Mouse (Mus musculus) heart, embryonic 16.5 days (tissue): ENCODE results near the gene Gapdhs. TPM values are rescaled to one million over a fixed set of nuclear protein-coding genes. Genes with fewer than 3 reads are reported as not detected.
A peak's percentile ranks its signal among the peaks of the same experiment; 100 is the strongest.

ENCODE experiments used
- ATAC-seq: fragments of 200-750 bp; cut with Nextera tagmentation; replicated peaks from 2 replicates; pipeline ENCODE4 v1.8.0; 2017; ENCODE audit warnings: moderate number of reproducible peaks; ENCODE audit not compliant: insufficient read depth, low FRiP score; ENCODE audit errors: extremely low read depth
- H3K27ac ChIP-seq: fragments of 300-500 bp; sonication (generic); 2 replicates; pipeline ENCODE4 v1.5.1; 2014; ENCODE audit warnings: mild to moderate bottlenecking, low read length, control low read depth, moderate library complexity
- H3K27me3 ChIP-seq: fragments of 300-500 bp; sonication (generic); 2 replicates; pipeline ENCODE4 v1.6.1; 2014; ENCODE audit warnings: low read length, mixed read lengths; ENCODE audit not compliant: control insufficient read depth, insufficient read depth
- H3K36me3 ChIP-seq: fragments of 300-500 bp; sonication (generic); 2 replicates; pipeline ENCODE4 v1.6.1; 2014; ENCODE audit not compliant: control insufficient read depth, insufficient read depth
- H3K4me1 ChIP-seq: fragments of 300-500 bp; sonication (generic); 2 replicates; pipeline ENCODE4 v1.6.1; 2014; ENCODE audit warnings: low read length, mixed read lengths; ENCODE audit not compliant: control insufficient read depth, insufficient read depth
- H3K4me2 ChIP-seq: fragments of 300-500 bp; sonication (generic); 2 replicates; pipeline ENCODE4 v1.6.1; 2014; ENCODE audit warnings: low read depth, mild to moderate bottlenecking, control low read depth, low read length
- H3K4me3 ChIP-seq: fragments of 300-500 bp; sonication (generic); 2 replicates; pipeline ENCODE4 v1.5.1; 2014; ENCODE audit warnings: mild to moderate bottlenecking, control low read depth, low read length
- H3K9ac ChIP-seq: fragments of 300-500 bp; sonication (generic); 2 replicates; pipeline ENCODE4 v1.6.1; 2014; ENCODE audit warnings: low read length, control low read depth
- H3K9me3 ChIP-seq: fragments of 300-500 bp; sonication (generic); replicated peaks from 2 replicates; pipeline ENCODE4 v1.6.1; 2016; ENCODE audit warnings: low read length; ENCODE audit not compliant: control insufficient read depth
- WGBS: fragments of 180-500 bp; shearing (Covaris S2); extraction: QIAGEN DNeasy Blood & Tissue Kit; methylation state at CpG from one replicate; pipeline ENCODE4 v1.1.7; 2014; 5-methylcytosine and 5-hydroxymethylcytosine counted together
- polyA plus RNA-seq: library from polyadenylated mRNA; unstranded; fragments of >200 nt; fragmentation: Nextera tagmentation; extraction: Ambion mirVana; gene quantifications from 2 replicates; pipeline ENCODE4 v1.2.1, GENCODE M21; 2015

The Gapdhs gene
- polyA plus RNA-seq, 1 experiment from 2014 or later = 0.47 TPM

- peaks cover 11% of the 10 kb centered on the region for H3K4me1 ChIP-seq
- no peaks in the 10 kb centered on the region for H3K27me3 ChIP-seq
- no peak for ATAC-seq
- H3K9me3 ChIP-seq = no peaks in the 10 kb centered on the region
- no peak overlapping the region for H3K9ac ChIP-seq
- H3K36me3 ChIP-seq = no peaks in the 10 kb centered on the region
- no peak overlapping the region for H3K4me2 ChIP-seq
- WGBS = 58% methylated on average over 1 of the region's 1 CpGs
- H3K27ac ChIP-seq = no peak overlapping the region
- no peak overlapping the region for H3K4me3 ChIP-seq
These were observed 36.0 kb downstream of the Gapdhs start for GRCm38 (mm10) chr7:30707441-30707840.

DNA sequence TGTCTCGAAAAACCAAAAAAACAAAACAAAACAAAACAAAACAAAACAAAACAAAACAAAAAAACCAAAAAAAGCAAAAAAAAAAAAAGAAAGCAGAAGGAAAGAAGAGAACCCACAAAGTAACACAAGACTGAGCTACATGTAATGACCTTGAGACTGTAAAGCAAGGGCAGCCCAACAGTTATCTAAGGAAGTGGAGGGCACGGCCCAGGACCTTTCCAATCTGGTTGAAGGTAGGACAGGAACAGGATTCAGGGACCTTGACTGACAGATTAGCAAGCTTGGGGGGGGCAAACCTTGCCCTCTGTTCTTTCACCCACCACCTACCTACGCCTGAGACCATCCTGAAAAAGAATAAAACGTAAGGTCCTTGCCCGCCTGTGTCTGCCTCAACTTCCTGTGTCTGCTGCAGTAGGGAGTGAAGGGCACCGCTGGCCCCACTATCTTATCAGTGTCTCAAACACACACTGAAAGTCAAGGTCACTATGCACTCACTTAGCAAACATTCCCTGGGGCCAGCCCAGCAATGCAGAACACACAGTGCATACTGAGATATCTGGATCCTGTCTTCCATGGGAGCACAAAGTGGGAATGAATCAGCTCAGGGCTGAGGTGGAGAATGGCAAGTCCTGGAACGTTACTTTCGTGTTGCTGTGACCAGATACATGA, 37.1 kb downstream of the Gapdhs start:
- peak overlapping the region; percentile 12; the same call in 1 of the 2 replicates for H3K4me2 ChIP-seq
- no peaks in the 10 kb centered on the region for H3K36me3 ChIP-seq
- peak overlapping the region; percentile 82 for H3K27ac ChIP-seq
- H3K4me3 ChIP-seq = no peak overlapping the region
- peaks cover 11% of the 10 kb centered on the region for H3K4me1 ChIP-seq
- H3K9ac ChIP-seq = peak overlapping the region; percentile 52; the same call in 1 of the 2 replicates
- H3K9me3 ChIP-seq = no peaks in the 10 kb centered on the region
- no peaks in the 10 kb centered on the region for H3K27me3 ChIP-seq
- WGBS = 28% methylated on average over 8 of the region's 8 CpGs
- ATAC-seq = peak; percentile 89

DNA sequence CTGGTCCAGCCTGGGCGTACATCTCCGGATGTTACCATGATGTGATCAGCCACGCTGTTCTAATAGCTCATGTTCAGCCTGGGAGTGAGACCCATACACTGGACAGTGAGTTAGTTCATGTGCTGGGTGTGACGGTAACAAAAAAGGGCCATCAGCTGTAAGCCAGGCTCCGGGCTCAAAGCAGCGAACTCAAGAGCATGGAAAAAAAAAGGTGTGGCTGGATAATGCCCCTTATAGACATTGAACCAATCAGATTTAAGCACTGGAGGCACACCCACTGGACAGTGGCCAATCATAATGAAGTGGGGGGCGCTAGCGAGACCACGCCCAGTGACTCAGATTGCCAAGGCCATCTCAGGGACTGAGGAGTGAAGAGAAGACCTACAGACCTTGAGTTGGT, 44.9 kb downstream of the Gapdhs start, which contains the start of gene 2200002J24Rik:
Gene 2200002J24Rik (plus strand): TSS at position 338 of the 400 bp plus-strand sequence.
- ATAC-seq = peak; percentile 32; the same call in 1 of the 2 replicates
- H3K27ac ChIP-seq = no peak within 1 kb of the TSS
- H3K9me3 ChIP-seq = no peaks in the 10 kb centered on the region
- H3K9ac ChIP-seq = no peak within 1 kb of the TSS
- H3K4me3 ChIP-seq = no peak within 1 kb of the TSS
- 40% methylated on average over 9 of the region's 9 CpGs for WGBS
- no peaks in the 10 kb centered on the region for H3K36me3 ChIP-seq
- no peaks in the 10 kb centered on the region for H3K27me3 ChIP-seq
- peaks cover 4% of the 10 kb centered on the region for H3K4me1 ChIP-seq
- H3K4me2 ChIP-seq = no peak within 1 kb of the TSS

GRCm38 (mm10) chr7:30698101-30698500, 45.4 kb downstream of the Gapdhs start:
- H3K9me3 ChIP-seq = no peaks in the 10 kb centered on the region
- ATAC-seq = no peak
- no peak overlapping the region for H3K27ac ChIP-seq

DNA sequence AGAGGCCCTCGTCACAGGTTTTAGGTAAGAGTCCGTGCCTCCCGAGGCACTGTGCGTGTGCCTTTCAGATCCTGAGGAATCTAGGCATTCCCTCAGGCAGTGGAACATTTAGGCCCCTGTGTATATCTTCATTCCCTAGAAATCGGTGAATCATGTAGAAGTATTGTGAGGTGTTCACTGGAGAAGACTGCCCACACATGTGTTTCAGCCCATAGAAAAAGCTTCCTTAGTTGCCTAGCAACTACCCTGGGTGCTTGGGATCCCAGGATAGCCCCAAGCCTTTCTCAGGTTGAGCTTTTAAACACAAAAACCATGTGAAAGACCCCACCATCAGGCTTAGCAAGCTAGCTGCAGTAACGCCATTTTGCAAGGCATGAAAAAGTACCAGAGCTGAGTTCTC, 55.2 kb downstream of the Gapdhs start:
- H3K9me3 ChIP-seq = no peaks in the 10 kb centered on the region
- 76% methylated on average over 6 of the region's 6 CpGs for WGBS
- no peak for ATAC-seq
- no peak overlapping the region for H3K27ac ChIP-seq
- H3K4me3 ChIP-seq = no peak overlapping the region
- no peaks in the 10 kb centered on the region for H3K36me3 ChIP-seq
- no peak overlapping the region for H3K4me2 ChIP-seq
- H3K27me3 ChIP-seq = 0 out of 2 replicates have a peak, but pooled peaks cover 2% of the 10 kb centered on the region
- H3K4me1 ChIP-seq = no peaks in the 10 kb centered on the region
- H3K9ac ChIP-seq = no peak overlapping the region

More at GRCm38 (mm10) chr7:30698101-30698500, 45.4 kb downstream of the Gapdhs start:
- Histone ChIP-seq H3K9ac (no peak overlapping the region), H3K36me3 (no peaks in the 10 kb centered on the region), H3K27me3 (no peaks in the 10 kb centered on the region), H3K4me1 (peaks cover 4% of the 10 kb centered on the region), H3K4me2 (no peak overlapping the region), H3K4me3 (no peak overlapping the region)
- WGBS = 51% methylated on average over 5 of the region's 5 CpGs

DNA sequence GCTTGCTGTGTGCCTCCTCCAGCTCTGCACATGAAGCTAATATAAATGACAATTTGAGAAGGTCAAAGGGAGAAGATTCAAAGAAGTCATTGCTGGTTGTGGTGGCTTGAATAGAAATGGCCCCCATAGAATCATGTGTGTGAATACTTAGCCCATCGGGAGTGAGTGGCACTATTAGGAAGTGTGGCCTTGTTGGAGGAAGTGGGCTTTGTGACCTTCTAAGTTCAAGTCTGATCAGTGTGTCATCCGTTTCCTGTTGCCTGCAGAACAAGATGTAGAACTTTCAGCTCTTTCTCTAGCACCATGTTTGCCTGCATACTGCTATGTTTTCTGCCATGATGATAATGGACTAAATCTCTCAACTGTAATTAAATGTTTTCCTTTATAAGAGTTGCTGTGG, 60.1 kb downstream of the Gapdhs start:
- 57% methylated on average over 2 of the region's 2 CpGs for WGBS
- Histone ChIP-seq H3K36me3 (no peaks in the 10 kb centered on the region), H3K27me3 (0 out of 2 replicates have a peak, but pooled peaks cover 2% of the 10 kb centered on the region), H3K4me3 (no peak overlapping the region), H3K9me3 (no peaks in the 10 kb centered on the region), H3K4me2 (no peak overlapping the region), H3K4me1 (0 out of 2 replicates have a peak, but pooled peaks cover 6% of the 10 kb centered on the region), H3K9ac (no peak overlapping the region), H3K27ac (no peak overlapping the region)
- ATAC-seq = no peak

GRCm38 (mm10) chr7:30681897-30682296, 61.6 kb downstream of the Gapdhs start:
- Histone ChIP-seq H3K9me3 (0 out of 2 replicates have a peak, but pooled peaks cover 2% of the 10 kb centered on the region), H3K4me2 (no peak overlapping the region), H3K36me3 (no peaks in the 10 kb centered on the region), H3K4me1 (0 out of 2 replicates have a peak, but pooled peaks cover 6% of the 10 kb centered on the region), H3K4me3 (no peak overlapping the region), H3K27me3 (no peaks in the 10 kb centered on the region), H3K27ac (no peak overlapping the region), H3K9ac (no peak overlapping the region)
- ATAC-seq = no peak
- WGBS = 40% methylated on average over 5 of the region's 5 CpGs

Other genes starting within 250 kb of the Gapdhs start
- gene Arhgap33, start 208.6 kb downstream of the Gapdhs start, polyA plus RNA-seq = 7.3 and 8.2 TPM in 2 replicates
- gene Hspb6, start 191.5 kb downstream of the Gapdhs start, polyA plus RNA-seq = 204 and 205 TPM in 2 replicates
- gene Proser3, start 191.4 kb downstream of the Gapdhs start, polyA plus RNA-seq = 6.6 and 8.4 TPM in 2 replicates
- 33.6 and 40.1 TPM in 2 replicates for gene Lin37, start 183.8 kb downstream of the Gapdhs start, polyA plus RNA-seq
- 102 and 104 TPM in 2 replicates for gene U2af1l4, start 180.4 kb downstream of the Gapdhs start, polyA plus RNA-seq
- gene Gm49396, start 180.3 kb downstream of the Gapdhs start, polyA plus RNA-seq = 11.4 and 12.0 TPM in 2 replicates
- 111 and 123 TPM in 2 replicates for gene Psenen, start 180.1 kb downstream of the Gapdhs start, polyA plus RNA-seq
- 3.9 and 5.3 TPM in 2 replicates for gene Igflr1, start 178.3 kb downstream of the Gapdhs start, polyA plus RNA-seq
- 4.2 TPM in 2 replicates for gene Kmt2b, start 155.0 kb downstream of the Gapdhs start, polyA plus RNA-seq
- gene Zbtb32, start 144.8 kb downstream of the Gapdhs start, polyA plus RNA-seq = 0.24 and 0.51 TPM in 2 replicates
- 0.47 and 0.49 TPM in 2 replicates for gene Upk1a, start 130.8 kb downstream of the Gapdhs start, polyA plus RNA-seq
- 1,996 and 2,229 TPM in 2 replicates for gene Cox6b1, start 117.5 kb downstream of the Gapdhs start, polyA plus RNA-seq
- gene Etv2, start 107.8 kb downstream of the Gapdhs start, polyA plus RNA-seq = not detected in 2 replicates
- gene Rbm42, start 93.4 kb downstream of the Gapdhs start, polyA plus RNA-seq = 84.5 and 85.8 TPM in 2 replicates
- 32.2 and 32.6 TPM in 2 replicates for gene Haus5, start 78.7 kb downstream of the Gapdhs start, polyA plus RNA-seq
- gene Pmis2, start 72.1 kb downstream of the Gapdhs start, polyA plus RNA-seq = not detected in 2 replicates
- gene 2200002J24Rik, start 44.8 kb downstream of the Gapdhs start, polyA plus RNA-seq = 1.0 and 1.8 TPM in 2 replicates
- 0.37 and 0.39 TPM in 2 replicates for gene Atp4a, start 31.5 kb downstream of the Gapdhs start, polyA plus RNA-seq
- 197 and 203 TPM in 2 replicates for gene Tmem147, start 14.1 kb downstream of the Gapdhs start, polyA plus RNA-seq
- 1.6 and 1.8 TPM in 2 replicates for gene Sbsn, start 7.8 kb upstream of the Gapdhs start, polyA plus RNA-seq
- 5.2 and 5.9 TPM in 2 replicates for gene Dmkn, start 20.1 kb upstream of the Gapdhs start, polyA plus RNA-seq
- gene Krtdap, start 44.2 kb upstream of the Gapdhs start, polyA plus RNA-seq = 2.0 and 2.7 TPM in 2 replicates
- 0.26 and 0.45 TPM in 2 replicates for gene Ffar2, start 80.1 kb upstream of the Gapdhs start, polyA plus RNA-seq
- gene Ffar3, start 112.5 kb upstream of the Gapdhs start, polyA plus RNA-seq = 0.10 TPM in 1 of 2 replicates, not detected in the other
- 0.04 TPM in 1 of 2 replicates, not detected in the other for gene Ffar1, start 117.9 kb upstream of the Gapdhs start, polyA plus RNA-seq
- gene Cd22, start 136.7 kb upstream of the Gapdhs start, polyA plus RNA-seq = 0.14 and 0.24 TPM in 2 replicates
- 0.24 TPM in 1 of 2 replicates, not detected in the other for gene Mag, start 171.2 kb upstream of the Gapdhs start, polyA plus RNA-seq
- gene Hamp2, start 181.0 kb upstream of the Gapdhs start, polyA plus RNA-seq = not detected in 2 replicates
- not detected in 2 replicates for gene Hamp, start 200.4 kb upstream of the Gapdhs start, polyA plus RNA-seq
- 15.5 and 16.6 TPM in 2 replicates for gene Usf2, start 213.1 kb upstream of the Gapdhs start, polyA plus RNA-seq
- gene Lsr, start 229.8 kb upstream of the Gapdhs start, polyA plus RNA-seq = 10.8 and 14.5 TPM in 2 replicates
- gene Fam187b, start 230.1 kb upstream of the Gapdhs start, polyA plus RNA-seq = 0.70 and 0.90 TPM in 2 replicates